Mouse (Mus musculus) urinary bladder, postnatal 4 days (tissue): ENCODE measurements around the gene Tpcn2.

Source experiments
- DNase-seq, 2 experiments: peaks; one replicate each; pipeline ENCODE4 v3.0.0; 2021 to 2022; ENCODE audit warnings: low spot score in 2 of 2

Tpcn2 gene

DNA sequence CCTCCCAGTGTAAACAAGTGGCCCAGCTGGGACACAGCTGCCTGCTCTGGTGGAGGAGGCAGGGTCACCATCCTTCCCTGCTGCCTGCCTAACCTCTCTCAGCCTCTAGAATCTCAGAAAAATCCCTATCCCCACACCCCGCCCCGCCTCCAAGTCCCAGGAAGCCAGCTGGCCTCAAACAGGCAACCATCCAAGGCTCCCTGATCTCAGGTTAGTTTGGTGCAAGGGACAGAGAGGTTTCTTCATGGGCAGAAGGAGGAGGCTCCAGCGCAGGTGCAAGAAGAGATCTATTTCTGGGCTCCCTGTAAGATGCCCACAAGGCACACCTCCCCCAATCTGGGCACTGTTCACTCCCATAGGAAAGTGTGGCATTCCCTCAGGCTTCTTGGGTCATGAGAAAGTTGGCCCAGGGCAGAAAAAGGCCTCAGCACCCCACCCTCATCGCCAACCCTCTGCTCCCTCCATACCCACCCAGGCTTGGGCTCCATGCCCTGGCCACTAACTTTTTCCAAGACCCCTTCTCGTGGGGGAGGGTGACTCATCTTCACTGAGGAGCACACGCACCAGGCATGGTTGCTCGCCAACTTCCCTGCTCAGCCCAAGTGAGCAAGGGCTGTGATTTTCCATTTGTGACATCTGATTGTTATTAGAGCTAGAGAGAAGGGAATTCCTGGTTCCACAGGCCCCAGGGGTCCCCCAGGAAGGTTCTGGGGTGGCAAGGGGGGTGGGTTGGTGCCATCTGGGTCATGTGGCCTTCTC is 15.9 kb upstream of the Tpcn2 start:
- peak in 1 of 2 experiments; percentile 45 for DNase-seq

DNA sequence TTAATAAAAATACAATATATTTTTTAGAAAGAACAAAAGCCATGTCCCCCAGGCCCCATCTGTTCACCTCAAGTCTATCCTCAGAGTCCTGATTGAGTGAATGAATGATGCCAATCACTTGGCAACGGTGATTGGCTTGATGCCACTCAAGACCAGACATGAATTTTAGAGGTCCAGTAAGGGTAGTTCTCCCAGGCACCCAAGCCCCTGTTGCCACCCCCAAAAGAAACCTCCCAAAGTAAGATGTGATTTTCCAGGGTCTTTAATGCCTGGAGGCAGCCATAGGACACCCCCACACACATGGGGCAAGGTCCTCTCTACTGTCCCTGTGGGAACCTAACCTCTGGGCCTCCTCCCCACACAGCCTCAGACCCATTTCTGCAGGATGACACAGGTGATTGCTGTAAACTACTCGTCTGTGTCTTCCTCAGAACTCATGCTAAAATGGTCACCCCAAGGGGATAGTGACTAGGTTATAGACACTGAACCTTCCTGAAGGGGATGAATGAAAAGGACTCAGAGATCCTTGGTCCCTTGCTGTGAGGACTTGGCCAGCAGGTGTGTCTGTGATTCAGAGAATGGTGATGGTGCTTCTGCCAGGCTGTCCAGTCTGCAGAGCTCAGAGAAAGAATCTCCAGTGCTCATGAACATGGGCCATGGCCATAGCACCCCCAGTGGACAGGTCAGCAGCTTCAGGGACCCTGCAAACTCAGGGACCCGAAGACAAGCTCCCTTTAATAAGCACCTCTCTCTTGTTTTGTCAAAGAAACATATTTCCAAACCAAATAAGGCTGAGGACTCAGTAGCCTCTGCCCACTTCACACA is 15.1 kb upstream of the Tpcn2 start:
- DNase-seq = no peak

DNA sequence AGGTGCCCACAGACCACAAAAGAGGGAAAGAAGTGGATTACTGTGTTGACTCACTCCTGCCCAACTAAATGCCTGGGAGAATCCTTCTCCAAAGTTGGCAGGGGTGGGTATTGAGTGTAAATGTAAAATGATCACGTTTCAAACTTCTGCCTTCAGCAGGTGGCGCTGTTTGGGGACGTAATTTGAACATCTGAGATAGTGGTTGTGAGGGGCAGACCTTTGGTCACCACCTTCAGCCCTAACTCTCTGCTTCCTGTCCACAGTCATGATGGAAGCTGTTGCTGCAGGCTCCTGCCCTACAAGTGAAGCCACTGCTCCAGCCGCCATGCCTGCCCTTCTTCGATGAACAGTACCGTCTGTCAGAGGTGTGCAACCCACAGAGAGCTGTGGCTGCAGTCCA is 10.0 kb upstream of the Tpcn2 start:
- no peak for DNase-seq

DNA sequence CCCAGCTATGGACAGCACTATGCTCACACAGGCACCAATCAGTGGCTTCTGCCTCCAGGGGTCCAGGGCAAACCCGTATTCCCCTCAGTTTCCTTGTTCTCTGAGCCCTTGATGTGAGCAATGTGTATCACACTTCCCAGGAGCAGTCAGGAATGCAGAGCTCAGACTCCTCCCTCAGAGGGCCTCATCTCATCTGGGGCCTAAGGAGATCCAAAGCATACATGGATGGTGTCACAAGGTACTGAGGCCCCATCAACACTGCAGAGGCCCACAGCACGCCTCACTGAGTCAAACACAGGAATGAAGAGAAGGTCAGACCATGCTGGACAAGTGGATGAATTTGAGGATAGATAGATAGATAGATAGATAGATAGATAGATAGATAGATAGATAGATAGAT is 8.9 kb upstream of the Tpcn2 start:
- DNase-seq = no peak

DNA sequence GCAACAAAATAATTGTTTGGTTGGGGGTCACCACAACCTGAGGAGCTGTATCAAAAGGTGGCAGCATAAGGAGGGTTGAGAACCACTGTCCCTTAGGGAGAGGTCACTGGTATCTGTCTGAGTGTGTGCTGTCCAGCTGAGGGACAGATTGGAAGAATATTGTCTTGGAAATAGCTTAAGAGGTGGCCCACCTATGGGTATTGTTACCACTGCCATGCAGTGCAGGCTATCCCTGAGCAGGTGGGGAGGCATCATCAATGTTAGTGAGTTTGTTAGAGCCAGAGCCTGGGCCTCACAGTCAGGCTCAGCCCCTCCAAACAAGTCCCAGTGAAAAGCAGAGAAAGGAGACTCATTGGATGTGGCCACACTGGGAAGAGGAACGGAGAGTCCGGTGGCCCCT is 8.0 kb upstream of the Tpcn2 start:
- DNase-seq = no peak

DNA sequence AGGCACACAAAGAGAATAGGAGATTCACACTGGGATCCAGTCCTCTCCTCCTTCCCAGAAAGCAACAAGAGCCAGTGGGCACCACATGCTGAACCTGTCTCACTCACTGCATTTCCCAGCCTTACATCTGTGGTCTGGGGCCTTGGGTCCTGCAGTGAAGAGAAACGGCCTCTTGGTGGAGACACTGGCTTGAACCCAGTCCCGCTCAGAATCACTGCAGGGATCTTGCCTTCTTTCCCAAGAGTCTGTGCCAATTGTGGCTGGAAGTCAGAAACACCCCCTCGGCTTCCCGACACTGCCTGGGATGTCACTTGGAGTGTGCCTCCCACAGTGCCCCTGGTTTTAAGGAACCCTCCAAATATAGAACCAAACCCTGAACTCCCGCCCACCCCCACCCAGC is 5.5 kb upstream of the Tpcn2 start:
- no peak for DNase-seq

DNA sequence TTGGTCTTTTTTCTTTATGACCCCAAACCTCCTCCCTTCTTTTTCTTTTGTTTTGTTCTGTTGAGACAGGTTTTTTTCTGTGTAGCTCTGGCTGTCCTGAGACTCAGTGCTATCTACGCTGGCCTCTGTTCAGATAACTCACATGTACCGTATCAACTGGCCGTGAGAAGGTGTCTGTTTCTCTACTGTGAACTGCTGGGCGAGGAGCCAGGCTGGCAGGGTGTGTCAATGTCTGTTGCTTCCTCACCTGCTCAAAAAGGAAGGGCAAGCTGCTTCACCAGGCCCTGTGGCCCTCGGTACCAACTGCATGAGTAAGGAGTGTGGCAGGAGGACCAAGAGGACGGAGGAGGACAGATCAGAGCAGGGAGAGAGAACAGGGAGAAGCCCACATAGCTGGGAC is 3.6 kb upstream of the Tpcn2 start:
- DNase-seq = no peak

DNA sequence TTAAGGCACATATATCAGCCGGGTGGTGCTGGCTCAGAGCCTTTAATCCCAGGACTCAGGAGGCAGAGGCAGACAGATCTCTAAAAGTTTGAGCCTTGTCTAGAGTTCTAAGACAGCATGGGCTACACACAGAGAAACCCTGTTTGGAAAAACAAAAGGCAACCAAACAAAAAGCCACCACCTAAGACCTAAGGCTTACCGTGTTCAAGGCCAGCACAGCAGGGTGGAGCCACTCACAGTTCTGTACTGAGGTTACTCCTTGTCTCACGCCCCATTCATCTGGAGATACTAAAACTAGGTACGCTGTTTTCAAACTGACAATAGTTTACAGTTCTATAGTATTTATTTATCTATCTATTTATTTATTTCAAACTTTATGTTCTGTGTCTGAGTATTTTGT is 1.7 kb upstream of the Tpcn2 start:
- no peak for DNase-seq

DNA sequence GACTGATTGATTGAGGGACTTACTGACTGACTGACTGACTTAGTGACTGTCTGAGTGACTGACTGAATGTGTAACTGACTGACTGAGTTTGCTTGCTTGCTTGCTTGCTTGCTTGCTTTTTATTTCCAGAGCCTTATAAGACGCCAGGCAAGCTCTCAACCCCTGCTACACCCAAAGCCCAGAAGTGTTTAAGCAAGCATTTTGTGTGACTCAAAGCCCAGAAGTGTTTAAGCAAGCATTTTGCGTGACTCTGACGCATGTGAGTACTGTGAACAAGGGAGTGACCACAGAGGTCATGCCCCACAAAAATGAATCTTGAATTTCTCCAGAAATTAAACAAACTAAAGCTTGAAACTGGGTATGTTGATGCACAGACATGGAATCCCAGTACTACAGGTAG is 482 bp upstream of the Tpcn2 start:
- no peak for DNase-seq

DNA sequence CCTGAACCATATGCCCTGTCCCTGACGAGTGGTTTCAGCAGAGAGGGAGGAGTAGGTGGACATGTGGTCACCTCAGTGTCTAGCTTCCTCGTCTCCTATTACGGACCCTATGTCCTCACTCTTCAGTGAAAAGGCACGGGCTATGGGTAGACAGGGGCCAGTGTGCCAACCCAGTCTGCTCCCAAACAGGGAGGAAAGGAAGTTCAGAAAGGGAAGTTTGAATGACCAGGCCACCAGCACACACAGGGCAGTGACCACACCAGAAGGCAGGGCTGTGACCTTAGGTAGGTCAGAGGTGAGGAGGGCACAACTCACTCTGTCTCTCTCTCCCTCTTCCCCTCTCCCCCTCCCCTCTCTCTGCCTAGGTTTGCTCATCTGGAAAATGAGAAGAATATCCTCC is 770 bp downstream of the Tpcn2 start:
- no peak for DNase-seq

DNA sequence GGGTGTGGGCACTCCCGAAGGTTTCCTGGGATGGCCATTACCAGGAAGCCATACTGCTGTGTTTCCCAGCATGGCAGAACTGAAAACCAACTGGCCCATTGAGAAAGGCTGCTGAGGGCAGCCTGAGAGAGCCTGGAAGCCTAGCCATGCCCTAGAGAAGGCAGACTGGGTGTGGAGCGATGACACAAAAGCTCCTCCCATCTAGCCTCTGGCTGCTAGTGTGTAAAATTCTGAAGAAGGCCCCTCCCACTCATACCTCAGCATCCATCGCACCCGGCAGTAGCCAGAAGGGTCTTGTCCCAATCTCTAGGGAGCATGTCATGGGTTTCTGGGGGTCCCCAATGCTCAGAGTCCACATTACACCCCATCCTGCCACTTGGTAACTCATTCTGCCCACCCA is 2.4 kb downstream of the Tpcn2 start:
- DNase-seq = no peak

DNA sequence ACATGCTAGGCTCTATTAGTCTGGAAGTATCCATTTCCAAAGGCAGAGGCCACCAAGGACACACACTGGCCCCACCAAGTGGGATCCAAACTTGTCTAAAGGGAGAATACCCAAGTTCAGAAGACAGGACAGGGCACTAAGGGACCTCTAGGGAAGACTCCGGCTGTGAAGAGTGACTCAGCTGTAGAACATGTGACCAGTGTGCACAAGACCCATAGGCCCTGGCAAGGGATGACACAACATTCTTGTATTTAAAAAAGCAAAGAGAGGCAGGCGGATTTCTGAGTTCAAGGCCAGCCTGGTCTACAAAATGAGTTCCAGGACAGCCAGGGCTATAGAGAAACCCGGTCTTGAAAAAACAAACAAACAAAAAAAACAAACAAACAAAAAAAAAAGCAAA is 8.3 kb downstream of the Tpcn2 start:
- DNase-seq = no peak

DNA sequence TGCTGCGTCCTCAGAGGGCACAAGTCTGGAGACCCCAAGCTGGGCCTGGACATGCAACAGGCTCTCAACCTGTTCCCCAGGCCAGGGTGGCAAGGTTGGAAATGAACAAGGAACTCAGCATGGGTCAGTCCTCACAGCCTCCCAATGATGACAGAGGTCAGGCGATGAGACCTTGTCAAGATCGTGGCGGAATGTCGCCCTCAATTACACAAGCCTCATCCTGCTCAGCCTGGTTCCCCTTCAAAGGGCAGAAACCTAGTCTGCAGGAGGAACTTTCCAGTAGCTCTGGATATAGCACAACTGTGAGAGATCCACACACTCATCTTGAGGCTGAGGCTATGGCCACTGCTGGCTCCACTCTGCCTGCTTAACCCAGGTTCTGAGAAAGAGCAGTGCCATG is 12.9 kb downstream of the Tpcn2 start:
- no peak for DNase-seq

DNA sequence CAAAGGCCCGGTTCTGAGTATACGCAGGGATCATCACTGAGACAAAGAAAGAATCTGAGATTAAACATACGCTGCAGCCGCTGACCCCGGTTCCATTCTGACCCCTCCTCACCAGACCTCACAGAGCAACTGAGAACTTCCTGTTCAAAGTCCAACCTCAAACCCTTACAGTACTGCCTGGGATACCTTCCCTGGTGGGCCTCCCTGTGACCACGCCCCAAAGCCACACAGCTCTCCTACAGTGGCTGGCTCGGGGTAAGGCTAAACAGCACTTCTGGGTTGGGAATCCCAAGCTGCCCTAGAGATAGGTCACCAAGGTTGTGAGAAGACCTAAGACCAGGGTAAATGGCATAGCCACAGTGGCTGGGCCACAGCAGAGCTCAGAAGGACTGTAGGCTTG is 14.9 kb downstream of the Tpcn2 start:
- DNase-seq = no peak

DNA sequence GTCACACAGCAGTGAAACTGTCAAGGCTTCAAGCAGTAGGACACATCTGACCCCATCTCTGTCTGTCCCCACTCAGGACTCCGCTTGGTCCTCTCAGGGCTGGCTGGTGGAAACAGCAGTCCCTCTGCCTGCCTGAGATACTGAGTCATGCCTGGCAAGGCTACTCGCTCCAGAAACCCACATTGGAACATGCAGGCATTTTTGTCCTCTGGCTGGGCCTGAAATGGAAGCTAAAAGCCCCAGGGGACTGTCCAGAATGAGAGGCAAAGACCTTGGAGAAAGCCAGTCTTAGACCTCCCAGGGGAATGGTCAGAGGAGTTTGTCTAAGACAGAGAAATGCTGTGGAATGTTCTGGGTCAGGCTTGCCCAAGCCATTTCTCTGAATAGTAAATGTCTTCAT is 17.8 kb downstream of the Tpcn2 start:
- no peak for DNase-seq

DNA sequence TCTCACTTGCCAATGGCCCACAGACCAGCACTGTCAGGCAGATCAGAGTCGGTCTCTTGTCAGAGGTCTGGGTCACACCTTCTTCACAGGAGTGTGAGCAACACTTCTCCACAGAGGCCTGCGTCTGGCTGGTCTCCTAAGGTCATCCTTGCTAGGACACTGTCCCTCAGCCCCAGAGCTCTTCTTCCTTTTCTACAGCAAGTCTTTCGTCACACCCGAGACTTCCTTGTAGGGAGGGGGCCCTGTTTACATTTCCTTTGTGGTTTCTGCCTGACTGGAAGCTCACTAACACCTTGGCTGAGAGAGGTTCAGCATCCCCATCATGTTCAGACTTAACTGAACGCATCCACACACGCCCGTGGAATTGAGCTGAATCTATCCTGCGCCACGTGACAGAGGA is 19.6 kb downstream of the Tpcn2 start:
- no peak for DNase-seq

DNA sequence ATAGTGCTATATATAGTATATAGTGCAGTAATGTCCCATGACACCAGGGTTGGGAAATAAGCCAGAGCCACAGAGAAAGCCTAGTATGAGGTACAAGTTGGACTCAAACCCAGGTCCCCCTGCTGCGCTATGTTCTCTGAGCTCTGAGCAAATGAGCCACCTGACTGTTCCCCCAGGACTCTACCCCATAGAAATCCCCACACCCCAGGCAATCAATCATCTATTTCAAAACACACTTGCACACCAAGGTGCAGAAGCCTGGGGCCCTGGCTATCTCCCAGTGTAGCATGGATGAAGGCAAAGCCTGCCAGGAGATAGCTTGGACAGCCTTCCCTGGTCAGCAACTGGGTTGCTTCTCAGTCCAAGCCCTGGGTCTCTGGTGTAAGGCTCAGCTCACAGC is 27.7 kb downstream of the Tpcn2 start:
- DNase-seq = no peak

DNA sequence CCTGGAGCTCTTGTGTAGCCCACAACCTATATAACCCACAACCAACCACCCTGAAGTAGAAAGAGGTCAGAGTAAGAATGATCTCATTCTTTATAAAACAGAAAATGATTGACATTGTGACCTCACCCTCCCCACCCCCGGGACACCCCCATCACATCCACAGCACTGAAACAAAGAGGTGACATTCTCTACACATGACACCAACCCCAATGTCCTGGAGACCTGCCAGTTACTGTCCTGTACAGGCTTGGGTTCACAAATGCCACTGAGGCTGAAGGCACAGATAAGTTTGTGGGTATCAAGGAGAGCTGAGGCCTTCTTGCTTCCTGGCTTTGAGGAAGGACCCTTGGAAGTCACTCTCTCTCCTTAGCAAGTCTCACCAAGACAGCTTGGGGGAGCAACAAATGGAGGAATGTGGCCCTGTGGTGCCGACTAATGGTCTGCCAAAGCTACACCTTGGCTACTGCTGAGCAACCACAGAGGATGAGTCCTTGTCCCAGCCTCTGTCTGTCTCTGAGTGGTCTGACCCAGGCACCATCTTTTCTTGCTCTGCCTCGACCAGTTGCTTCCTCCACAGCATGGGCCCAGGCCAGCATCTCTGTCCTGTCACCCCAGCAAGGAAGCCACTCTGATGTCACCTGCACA is 29.7 kb downstream of the Tpcn2 start:
- DNase-seq = no peak

DNA sequence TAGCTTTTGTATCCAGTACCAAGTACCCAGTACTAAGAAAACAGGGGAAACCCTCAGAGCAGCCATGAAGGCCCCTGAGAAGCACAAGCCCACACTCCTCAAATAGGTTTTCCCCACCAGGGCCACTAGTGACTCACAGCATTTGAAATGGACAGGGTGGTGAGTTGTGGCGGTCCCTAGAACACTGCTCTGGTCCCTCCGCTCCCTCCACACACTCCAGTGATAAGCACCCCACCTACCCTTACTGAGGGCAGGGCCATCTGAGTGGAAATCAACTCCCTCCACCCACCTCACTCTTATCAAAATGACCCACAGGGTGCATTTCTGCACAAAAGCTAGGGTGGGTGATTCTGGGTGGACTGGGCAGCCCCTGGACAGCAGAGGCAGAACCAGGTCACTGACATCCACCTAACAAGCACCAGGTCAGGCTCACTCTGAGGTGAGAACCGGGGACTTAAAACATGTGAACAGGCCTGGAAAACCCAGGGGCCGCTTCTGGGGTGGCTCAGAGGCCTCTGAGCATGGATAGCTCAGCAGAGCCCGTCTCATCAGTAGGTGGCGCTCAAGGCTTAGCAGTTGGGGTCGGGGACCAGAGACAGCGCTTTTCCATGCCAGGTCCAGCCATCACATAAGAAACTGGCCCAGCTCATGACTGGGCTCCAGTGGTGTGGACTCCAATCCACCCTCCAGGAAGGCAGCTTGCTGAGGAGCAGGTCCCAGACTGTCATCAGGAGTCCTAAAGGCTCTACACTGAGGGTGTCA is 30.9 kb downstream of the Tpcn2 start:
- DNase-seq = peak; percentile 72 to 89

DNA sequence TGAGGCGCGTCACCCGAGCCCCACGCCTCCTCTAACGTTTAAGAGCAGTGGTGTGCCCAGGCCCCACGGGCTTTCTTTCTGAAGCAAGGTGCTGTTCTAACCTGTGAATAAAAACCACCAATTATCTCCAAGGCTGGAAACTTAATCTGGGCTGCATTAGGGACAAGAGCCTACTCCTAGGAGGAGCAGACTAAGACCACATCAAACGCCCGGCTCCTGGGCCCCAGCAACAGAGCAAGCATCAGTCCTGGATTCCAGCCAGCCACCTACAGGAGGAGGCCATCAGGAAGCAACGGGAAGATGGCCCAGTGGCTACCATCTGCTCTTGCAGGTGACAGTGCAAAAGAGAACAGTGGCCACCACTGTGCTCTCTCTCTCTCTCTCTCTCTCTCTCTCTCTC is 33.6 kb downstream of the Tpcn2 start:
- DNase-seq = no peak

DNA sequence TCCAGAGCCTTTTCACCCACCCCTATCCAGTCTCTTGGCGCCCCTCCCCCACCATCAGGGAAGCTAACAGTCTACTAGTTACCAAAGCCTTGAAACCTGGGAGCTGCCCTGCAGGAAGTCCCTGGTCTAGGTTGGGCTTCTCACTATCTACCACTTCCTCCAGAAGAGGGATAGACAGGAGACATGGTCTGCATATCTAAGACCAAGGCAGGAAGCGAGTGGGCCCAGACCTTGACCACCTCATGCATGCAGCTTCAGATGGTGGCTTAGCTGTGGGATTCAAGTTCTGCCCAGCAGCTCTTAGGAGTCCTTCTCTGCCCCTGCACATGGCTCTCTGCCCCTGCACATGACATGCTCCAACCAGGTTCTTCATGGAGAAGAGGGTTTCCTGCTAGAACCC is 34.9 kb downstream of the Tpcn2 start:
- DNase-seq = no peak
